Mouse (Mus musculus) cortical plate, adult 2 months (tissue): ENCODE results near the gene Naaladl2. TPM values are rescaled to one million over a fixed set of nuclear protein-coding genes. Genes with fewer than 3 reads are reported as not detected.
"Not testable (repeated sequence)": the region's sequence is repeated elsewhere in the genome, so short reads cannot be mapped to it uniquely, and the experiment has no call there.

ENCODE experiments used
- H3K27ac ChIP-seq: fragments of 200-500 bp; 2 replicates; pipeline ENCODE4 v1.5.1; 2012; ENCODE audit warnings: low read length, control low read depth, inconsistent platforms; ENCODE audit not compliant: insufficient read depth
- H3K4me1 ChIP-seq: fragments of 200-500 bp; 2 replicates; pipeline ENCODE4 v1.6.1; 2011; ENCODE audit warnings: low read length; ENCODE audit not compliant: control insufficient read depth, insufficient read depth
- H3K4me3 ChIP-seq: fragments of 200-500 bp; 2 replicates; pipeline ENCODE4 v1.5.1; 2011; ENCODE audit warnings: mild to moderate bottlenecking, low read length, control low read depth; ENCODE audit not compliant: insufficient read depth
- CTCF ChIP-seq: fragments of 200-500 bp; IDR thresholded peaks from 2 replicates; pipeline ENCODE4 v1.5.1; 2011; ENCODE audit warnings: mild to moderate bottlenecking, control low read depth, low read length; ENCODE audit not compliant: insufficient read depth; ENCODE audit errors: extremely low read depth
- POLR2A ChIP-seq: fragments of 200-500 bp; IDR thresholded peaks from 2 replicates; pipeline ENCODE4 v1.6.1; 2011; ENCODE audit warnings: mild to moderate bottlenecking, low read length, control low read depth; ENCODE audit not compliant: insufficient read depth; ENCODE audit errors: extremely low read depth
- polyA plus RNA-seq: library from polyadenylated mRNA; depleted of rRNA; stranded (reverse); fragments of >200 nt; gene quantifications from 2 replicates; pipeline ENCODE4 v1.2.3, GENCODE M21; 2012

The Naaladl2 gene
- polyA plus RNA-seq, 1 experiment: 1.0 TPM

- H3K4me1 ChIP-seq: no peaks in the 10 kb centered on the region
- no peak overlapping the region for H3K4me3 ChIP-seq
- H3K27ac ChIP-seq: no peak overlapping the region
- TF ChIP-seq CTCF: no peak
- TF ChIP-seq POLR2A: no peak
Observed at GRCm38 (mm10) chr3:25092986-25093385, 51.1 kb downstream of the Naaladl2 start.

GRCm38 (mm10) chr3:25075785-25076184, 68.3 kb downstream of the Naaladl2 start:
- H3K27ac ChIP-seq: no peak overlapping the region
- no peaks in the 10 kb centered on the region for H3K4me1 ChIP-seq
- no peak overlapping the region for H3K4me3 ChIP-seq
- TF ChIP-seq POLR2A (no peak), CTCF (no peak)

- Histone ChIP-seq H3K4me3 (no peak overlapping the region), H3K27ac (no peak overlapping the region), H3K4me1 (no peaks in the 10 kb centered on the region)
- TF ChIP-seq CTCF (no peak), POLR2A (no peak)
Observed at GRCm38 (mm10) chr3:25074266-25074665, 69.8 kb downstream of the Naaladl2 start.

- no peak for TF ChIP-seq CTCF
- no peak for TF ChIP-seq POLR2A
- Histone ChIP-seq H3K4me3 (no peak overlapping the region), H3K27ac (no peak overlapping the region), H3K4me1 (no peaks in the 10 kb centered on the region)
Observed at GRCm38 (mm10) chr3:25073821-25074220, 70.2 kb downstream of the Naaladl2 start.

GRCm38 (mm10) chr3:25063217-25063616, 80.8 kb downstream of the Naaladl2 start:
- H3K27ac ChIP-seq: no peak overlapping the region
- H3K4me3 ChIP-seq: no peak overlapping the region
- TF ChIP-seq POLR2A (no peak), CTCF (no peak)
- H3K4me1 ChIP-seq: no peaks in the 10 kb centered on the region

- Histone ChIP-seq H3K27ac (no peak overlapping the region), H3K4me1 (no peaks in the 10 kb centered on the region), H3K4me3 (no peak overlapping the region)
- TF ChIP-seq CTCF: no peak
- TF ChIP-seq POLR2A: no peak
Observed at GRCm38 (mm10) chr3:25052975-25053374, 91.1 kb downstream of the Naaladl2 start.

GRCm38 (mm10) chr3:25019972-25020371, 124.1 kb downstream of the Naaladl2 start:
- TF ChIP-seq CTCF: no peak
- TF ChIP-seq POLR2A: no peak
- Histone ChIP-seq H3K4me3 (no peak overlapping the region), H3K4me1 (no peaks in the 10 kb centered on the region), H3K27ac (no peak overlapping the region)

GRCm38 (mm10) chr3:25010751-25011150, 133.3 kb downstream of the Naaladl2 start:
- no peak overlapping the region for H3K4me3 ChIP-seq
- no peaks in the 10 kb centered on the region for H3K4me1 ChIP-seq
- H3K27ac ChIP-seq: no peak overlapping the region
- TF ChIP-seq POLR2A (no peak), CTCF (no peak)

GRCm38 (mm10) chr3:25006802-25007201, 137.3 kb downstream of the Naaladl2 start:
- H3K4me3 ChIP-seq, H3K27ac ChIP-seq, H3K4me1 ChIP-seq: not testable (repeated sequence)

- no peak for TF ChIP-seq POLR2A
- no peak for TF ChIP-seq CTCF
- H3K27ac ChIP-seq: no peak overlapping the region
- H3K4me1 ChIP-seq: no peaks in the 10 kb centered on the region
- H3K4me3 ChIP-seq: no peak overlapping the region
Observed at GRCm38 (mm10) chr3:24992577-24992976, 151.5 kb downstream of the Naaladl2 start.

- no peak for TF ChIP-seq POLR2A
- no peak for TF ChIP-seq CTCF
- no peaks in the 10 kb centered on the region for H3K4me1 ChIP-seq
- H3K27ac ChIP-seq: no peak overlapping the region
- no peak overlapping the region for H3K4me3 ChIP-seq
Observed at GRCm38 (mm10) chr3:24992078-24992477, 152.0 kb downstream of the Naaladl2 start.
